Mouse (Mus musculus) liver, embryonic 15.5 days (tissue): ENCODE measurements around the gene Inpp5f. TPM values are rescaled to one million over a fixed set of nuclear protein-coding genes. Genes with fewer than 3 reads are reported as not detected.

Experiments
- ATAC-seq: fragments of 200-750 bp; cut with Nextera tagmentation; 2 replicates; pipeline ENCODE4 v1.8.0; 2017; ENCODE audit warnings: moderate number of reproducible peaks, mild to moderate bottlenecking, moderate library complexity; ENCODE audit not compliant: insufficient read depth
- H3K27ac ChIP-seq: fragments of 300-500 bp; sonication (generic); replicated peaks from 2 replicates; pipeline ENCODE4 v1.5.1; 2015; ENCODE audit warnings: mild to moderate bottlenecking, inconsistent platforms
- H3K27me3 ChIP-seq: fragments of 300-500 bp; sonication (generic); 2 replicates; pipeline ENCODE4 v1.6.1; 2015; ENCODE audit warnings: mild to moderate bottlenecking, inconsistent platforms
- H3K36me3 ChIP-seq: fragments of 300-500 bp; sonication (generic); replicated peaks from 2 replicates; pipeline ENCODE4 v1.6.1; 2015; ENCODE audit warnings: moderate library complexity, mild to moderate bottlenecking, inconsistent platforms
- H3K4me1 ChIP-seq: fragments of 300-500 bp; sonication (generic); replicated peaks from 2 replicates; pipeline ENCODE4 v1.6.1; 2015; ENCODE audit warnings: inconsistent platforms
- H3K4me2 ChIP-seq: fragments of 300-500 bp; sonication (generic); 2 replicates; pipeline ENCODE4 v1.6.1; 2015; ENCODE audit warnings: moderate library complexity, mild to moderate bottlenecking, inconsistent platforms
- H3K4me3 ChIP-seq: fragments of 300-500 bp; sonication (generic); replicated peaks from 2 replicates; pipeline ENCODE4 v1.5.1; 2015; ENCODE audit warnings: mild to moderate bottlenecking, inconsistent platforms
- H3K9ac ChIP-seq: fragments of 300-500 bp; sonication (generic); 2 replicates; pipeline ENCODE4 v1.6.1; 2015; ENCODE audit warnings: moderate library complexity, mild to moderate bottlenecking, inconsistent platforms
- H3K9me3 ChIP-seq: fragments of 300-500 bp; sonication (generic); replicated peaks from 2 replicates; pipeline ENCODE4 v1.6.1; 2016; ENCODE audit warnings: inconsistent platforms
- WGBS: fragments of 180-500 bp; shearing (Covaris S2); methylation state at CpG from one replicate; pipeline ENCODE4 v1.1.7; 2015; ENCODE audit warnings: mixed read lengths; ENCODE audit not compliant: insufficient replicate concordance; 5-methylcytosine and 5-hydroxymethylcytosine counted together
- polyA plus RNA-seq: library from polyadenylated mRNA; unstranded; fragments of >200 nt; fragmentation: Nextera tagmentation; extraction: Ambion mirVana; gene quantifications from 2 replicates; pipeline ENCODE4 v1.2.1, GENCODE M21; 2015

Gene Inpp5f
- polyA plus RNA-seq, 1 experiment from 2014 or later = 5.5 TPM

GRCm38 (mm10) chr7:128740334-128740733, 129.2 kb downstream of the Inpp5f start, which contains the start of gene Mcmbp:
Mcmbp (minus strand) TSS chr7:128740495.
- Histone ChIP-seq H3K4me1 (peaks cover 53% of the 10 kb centered on the region), H3K4me3 (peak within 1 kb of the TSS; percentile 93), H3K9me3 (no peaks in the 10 kb centered on the region), H3K36me3 (no peaks in the 10 kb centered on the region; the same call in 1 of the 2 replicates), H3K4me2 (peak within 1 kb of the TSS; percentile 97), H3K9ac (peak within 1 kb of the TSS; percentile 91), H3K27me3 (peaks cover 12% of the 10 kb centered on the region), H3K27ac (peak within 1 kb of the TSS; percentile 79)
- ATAC-seq = peak; percentile 80
- under 1% methylated on average over 35 of the region's 35 CpGs for WGBS

- Histone ChIP-seq H3K36me3 (no peaks in the 10 kb centered on the region), H3K27ac (no peak overlapping the region), H3K9me3 (no peaks in the 10 kb centered on the region), H3K4me3 (no peak overlapping the region), H3K9ac (no peak overlapping the region), H3K4me2 (peak overlapping the region; percentile 73), H3K4me1 (peaks cover 60% of the 10 kb centered on the region), H3K27me3 (peaks cover 12% of the 10 kb centered on the region)
- 20% methylated on average over 2 of the region's 2 CpGs for WGBS
- ATAC-seq = no peak
Measured at GRCm38 (mm10) chr7:128743898-128744297, 132.8 kb downstream of the Inpp5f start.

DNA sequence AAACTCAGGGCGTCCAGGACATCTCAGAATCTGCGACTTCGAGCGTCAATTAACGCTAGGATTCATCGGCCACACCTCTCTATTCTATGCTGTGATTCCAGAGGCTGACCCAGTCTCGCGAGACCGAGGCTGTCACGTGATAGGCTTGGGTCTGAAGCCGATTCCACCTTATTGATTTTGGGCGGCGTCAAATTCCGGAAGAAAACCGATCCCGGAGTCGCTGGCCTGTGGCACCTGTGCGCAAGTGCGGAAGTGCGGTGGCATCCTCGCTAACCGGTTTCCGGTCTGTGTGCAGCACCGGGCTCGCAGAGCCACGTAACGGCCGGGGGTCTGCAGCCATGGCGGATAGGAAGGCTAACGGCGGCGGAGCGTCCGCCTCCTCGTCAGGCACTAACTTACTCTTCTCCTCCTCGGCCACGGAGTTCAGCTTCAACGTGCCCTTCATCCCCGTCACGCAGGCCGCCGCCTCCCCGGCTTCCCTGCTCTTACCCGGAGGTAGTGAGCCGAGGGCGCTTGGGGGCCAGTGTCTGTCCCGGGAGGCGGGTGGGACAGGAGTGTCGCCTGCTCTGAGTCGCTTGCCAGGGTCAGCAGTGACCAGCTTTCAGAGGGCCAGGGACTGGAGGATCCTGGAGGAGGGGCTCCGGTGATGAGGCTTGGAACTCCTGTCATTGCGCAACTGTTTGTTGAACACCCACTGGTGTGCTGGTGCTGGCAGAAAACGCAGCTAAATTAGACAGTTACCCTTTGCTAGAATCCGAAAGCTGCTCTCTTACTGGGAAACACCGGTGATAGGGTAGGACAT, 133.8 kb downstream of the Inpp5f start, which contains the start of gene Sec23ip:
Gene Sec23ip, plus strand, starts transcription at position 260 of the 802 bp plus-strand sequence.
- Histone ChIP-seq H3K4me3 (peak within 1 kb of the TSS; percentile 84), H3K9ac (peak within 1 kb of the TSS; percentile 85), H3K27me3 (peaks cover 12% of the 10 kb centered on the region), H3K36me3 (peaks cover 1% of the 10 kb centered on the region), H3K4me1 (peaks cover 59% of the 10 kb centered on the region), H3K27ac (peak within 1 kb of the TSS; percentile 83), H3K4me2 (peak within 1 kb of the TSS; percentile 73), H3K9me3 (no peaks in the 10 kb centered on the region)
- WGBS = under 1% methylated on average over 55 of the region's 55 CpGs
- peak; percentile 76 for ATAC-seq

Other genes starting within 250 kb of the Inpp5f start
- gene Rgs10, start 192.6 kb upstream of the Inpp5f start, polyA plus RNA-seq = 29.0 and 34.5 TPM in 2 replicates
- 9.3 and 10.2 TPM in 2 replicates for gene Tial1, start 149.6 kb upstream of the Inpp5f start, polyA plus RNA-seq
- 2.6 and 2.9 TPM in 2 replicates for gene Bag3, start 87.7 kb upstream of the Inpp5f start, polyA plus RNA-seq
- 19.0 and 19.7 TPM in 2 replicates for gene Mcmbp, start 129.2 kb downstream of the Inpp5f start, polyA plus RNA-seq
- 16.2 and 16.3 TPM in 2 replicates for gene Sec23ip, start 133.6 kb downstream of the Inpp5f start, polyA plus RNA-seq